Mouse (Mus musculus): ENCODE results near the gene Plekhs1.
"Not testable (repeated sequence)": the region's sequence is repeated elsewhere in the genome, so short reads cannot be mapped to it uniquely, and the experiment has no call there.

Gene Plekhs1

DNA sequence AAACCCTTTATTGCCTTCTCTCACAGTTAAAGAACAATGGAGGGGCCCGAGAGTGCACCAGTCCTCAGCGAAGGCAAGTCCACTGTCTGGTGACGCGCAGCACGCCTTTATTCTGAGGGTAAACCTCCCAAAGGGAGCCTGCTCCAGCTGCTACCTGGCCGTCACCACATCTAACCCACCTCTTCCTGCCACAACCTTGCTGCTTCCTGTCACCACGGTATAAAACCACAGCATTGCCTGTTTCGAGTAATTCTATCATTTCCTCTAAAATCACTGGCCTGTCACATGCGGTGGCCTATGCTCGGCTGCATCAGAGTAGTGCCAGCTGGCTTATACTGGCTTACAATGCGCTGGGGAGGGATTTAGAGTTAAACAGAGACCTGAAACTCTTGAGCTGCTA is 69.1 kb downstream of the Plekhs1 start:
- not testable (repeated sequence) for DNase-seq (ENCODE audit: low spot score)

DNA sequence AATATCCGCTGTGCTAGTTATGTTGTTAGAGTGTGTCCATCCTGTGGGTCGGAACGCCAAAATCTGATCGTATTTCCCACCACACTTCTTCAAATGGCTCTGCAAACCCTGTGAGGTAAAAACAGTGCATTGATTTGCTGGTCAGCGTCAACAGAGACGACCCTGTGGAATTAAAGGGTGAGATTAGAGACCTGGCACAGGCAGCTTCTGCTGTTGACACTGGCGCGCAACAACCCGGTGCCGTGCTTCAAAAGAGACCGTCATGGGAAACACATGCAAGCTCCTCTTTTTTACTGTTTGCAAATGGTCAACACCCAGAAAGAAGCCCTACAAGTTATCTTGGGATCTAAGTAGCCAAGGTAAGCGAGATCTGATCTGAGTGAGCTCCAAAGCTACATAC is 69.8 kb downstream of the Plekhs1 start:
- DNase-seq (ENCODE audit: low spot score), result no peak

DNA sequence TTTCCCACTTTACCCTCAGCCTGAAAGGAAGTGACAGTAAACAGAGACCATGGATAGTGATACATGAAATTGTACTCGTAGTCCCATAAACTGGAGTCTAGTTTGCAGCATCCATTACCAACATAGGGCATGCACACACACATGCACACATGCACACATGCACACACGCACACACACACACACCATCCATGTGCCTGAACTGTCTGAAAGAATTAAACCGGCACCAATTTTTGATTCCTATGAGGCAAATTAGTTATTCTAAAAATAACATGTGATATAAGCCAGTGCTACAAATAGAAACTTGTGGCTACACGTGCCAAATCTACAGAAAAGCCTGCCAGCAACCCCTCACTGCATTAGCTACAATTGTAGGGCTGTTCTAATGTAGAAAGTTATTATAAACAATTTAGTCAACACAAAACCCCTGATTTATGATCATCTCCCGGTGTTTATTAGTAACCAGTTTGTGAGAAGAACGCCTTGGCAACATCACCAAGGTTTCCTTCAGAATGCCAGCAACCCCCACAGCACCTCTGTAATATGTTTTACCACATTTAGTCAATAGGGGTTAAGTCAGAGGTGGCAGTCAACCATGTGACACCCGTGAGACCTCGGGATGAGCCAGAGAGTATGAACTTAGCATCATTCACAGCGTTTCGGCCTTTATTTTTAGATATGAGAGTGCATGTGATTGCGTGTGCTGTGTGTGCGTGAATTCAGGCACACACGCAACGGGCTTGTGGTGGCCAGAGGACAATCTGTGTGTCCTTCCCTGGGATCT is 72.0 kb downstream of the Plekhs1 start:
- DNase-seq (ENCODE audit: low spot score), result no peak

DNA sequence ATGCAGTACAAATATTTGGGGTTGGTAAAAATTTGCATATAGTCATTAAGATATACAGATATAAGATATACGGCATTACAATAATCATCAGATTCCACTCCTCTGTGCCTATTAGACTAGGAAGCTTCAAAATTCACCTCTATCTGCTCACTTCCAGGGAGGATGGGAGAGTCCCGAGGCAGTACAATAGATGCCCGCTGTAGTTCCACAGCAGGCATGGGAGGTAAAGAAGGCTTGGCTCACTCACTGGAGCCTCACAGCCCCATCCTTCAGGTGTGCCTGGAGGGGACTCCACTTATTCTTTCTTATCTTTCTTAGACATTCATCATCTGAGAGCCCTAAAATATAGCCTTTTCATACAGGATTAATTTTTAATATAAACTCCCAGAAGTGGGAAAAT is 72.9 kb downstream of the Plekhs1 start:
- DNase-seq (ENCODE audit: low spot score), result no peak

DNA sequence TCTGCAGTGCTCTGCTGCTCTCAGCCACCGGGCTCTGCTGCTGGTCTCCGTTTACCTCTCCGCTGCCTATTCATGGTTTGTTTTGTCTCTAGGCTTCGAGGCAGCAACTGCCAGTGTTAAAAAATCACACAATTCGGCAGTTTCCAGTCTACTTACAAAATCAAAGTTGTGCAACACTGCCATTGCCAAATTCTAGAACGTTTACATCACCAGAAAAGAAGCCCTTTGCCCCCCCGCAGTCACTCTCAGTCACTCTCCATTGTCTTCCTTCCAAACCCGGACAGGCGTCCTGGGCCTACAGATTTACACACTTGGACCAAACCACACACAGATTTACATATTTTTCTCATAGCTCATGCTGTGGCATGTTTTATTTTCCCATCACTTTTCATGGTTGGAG is 73.6 kb downstream of the Plekhs1 start:
- DNase-seq (ENCODE audit: low spot score), result no peak

DNA sequence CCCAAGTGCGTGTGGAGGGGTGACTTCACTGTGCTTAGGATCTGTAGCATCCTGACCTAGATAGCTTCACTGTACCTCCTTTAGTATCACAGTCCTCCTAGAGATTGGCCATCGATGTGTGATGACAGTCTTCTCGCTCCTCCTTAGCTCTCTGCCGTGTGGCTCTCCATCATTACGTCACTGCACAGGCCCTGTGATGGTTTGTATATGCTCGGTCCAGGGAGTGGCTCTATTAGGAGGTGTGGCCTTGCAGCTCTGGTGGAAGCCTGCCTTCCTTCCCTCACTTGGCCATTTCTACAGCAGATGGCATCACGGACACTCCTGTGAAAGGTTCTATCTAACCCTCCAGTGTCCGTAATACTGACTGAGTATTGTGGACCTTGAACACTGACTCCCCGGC is 74.3 kb downstream of the Plekhs1 start:
- DNase-seq (ENCODE audit: low spot score), result no peak

Data from c-Kit-positive CD71-positive TER-119-positive erythroid progenitor cells, embryonic 14.5 days (primary cell).